Mouse (Mus musculus) midbrain, embryonic 13.5 days (tissue): Measurements from ENCODE around the gene Spaca1. TPM values are rescaled to one million over a fixed set of nuclear protein-coding genes. Genes with fewer than 3 reads are reported as not detected.
"Not testable (repeated sequence)": the region's sequence is repeated elsewhere in the genome, so short reads cannot be mapped to it uniquely, and the experiment has no call there.

Experiments used
- ATAC-seq: fragments of 200-750 bp; cut with Nextera tagmentation; 2 replicates; pipeline ENCODE4 v1.8.0; 2017; ENCODE audit warnings: mild to moderate bottlenecking, moderate TSS enrichment, moderate library complexity
- H3K27ac ChIP-seq: fragments of 300-500 bp; sonication (generic); 2 replicates; pipeline ENCODE4 v1.5.1; 2015; ENCODE audit warnings: inconsistent platforms, mild to moderate bottlenecking, moderate library complexity
- H3K27me3 ChIP-seq: fragments of 300-500 bp; sonication (generic); 2 replicates; pipeline ENCODE4 v1.6.1; 2015; ENCODE audit warnings: mild to moderate bottlenecking, inconsistent platforms
- H3K36me3 ChIP-seq: fragments of 300-500 bp; sonication (generic); 2 replicates; pipeline ENCODE4 v1.6.1; 2015; ENCODE audit warnings: mild to moderate bottlenecking, inconsistent platforms
- H3K4me1 ChIP-seq: fragments of 300-500 bp; sonication (generic); replicated peaks from 2 replicates; pipeline ENCODE4 v1.6.1; 2015; ENCODE audit warnings: inconsistent platforms
- H3K4me2 ChIP-seq: fragments of 300-500 bp; sonication (generic); replicated peaks from 2 replicates; pipeline ENCODE4 v1.6.1; 2015; ENCODE audit warnings: moderate library complexity, mild to moderate bottlenecking, inconsistent platforms
- H3K4me3 ChIP-seq: fragments of 300-500 bp; sonication (generic); replicated peaks from 2 replicates; pipeline ENCODE4 v1.5.1; 2015; ENCODE audit warnings: mild to moderate bottlenecking, inconsistent platforms
- H3K9ac ChIP-seq: fragments of 300-500 bp; sonication (generic); replicated peaks from 2 replicates; pipeline ENCODE4 v1.6.1; 2015; ENCODE audit warnings: mild to moderate bottlenecking, inconsistent platforms
- H3K9me3 ChIP-seq: fragments of 300-500 bp; sonication (generic); 2 replicates; pipeline ENCODE4 v1.6.1; 2016; ENCODE audit warnings: mild to moderate bottlenecking, inconsistent platforms
- WGBS: fragments of 180-500 bp; shearing (Covaris S2); methylation state at CpG from one replicate; pipeline ENCODE4 v1.1.7; 2015; 5-methylcytosine and 5-hydroxymethylcytosine counted together
- polyA plus RNA-seq: library from polyadenylated mRNA; unstranded; fragments of >200 nt; fragmentation: Nextera tagmentation; extraction: Ambion mirVana; gene quantifications from 2 replicates; pipeline ENCODE4 v1.2.1, GENCODE M21; 2015

Gene Spaca1
- polyA plus RNA-seq, result 1.1 and 1.5 TPM in 2 replicates

DNA sequence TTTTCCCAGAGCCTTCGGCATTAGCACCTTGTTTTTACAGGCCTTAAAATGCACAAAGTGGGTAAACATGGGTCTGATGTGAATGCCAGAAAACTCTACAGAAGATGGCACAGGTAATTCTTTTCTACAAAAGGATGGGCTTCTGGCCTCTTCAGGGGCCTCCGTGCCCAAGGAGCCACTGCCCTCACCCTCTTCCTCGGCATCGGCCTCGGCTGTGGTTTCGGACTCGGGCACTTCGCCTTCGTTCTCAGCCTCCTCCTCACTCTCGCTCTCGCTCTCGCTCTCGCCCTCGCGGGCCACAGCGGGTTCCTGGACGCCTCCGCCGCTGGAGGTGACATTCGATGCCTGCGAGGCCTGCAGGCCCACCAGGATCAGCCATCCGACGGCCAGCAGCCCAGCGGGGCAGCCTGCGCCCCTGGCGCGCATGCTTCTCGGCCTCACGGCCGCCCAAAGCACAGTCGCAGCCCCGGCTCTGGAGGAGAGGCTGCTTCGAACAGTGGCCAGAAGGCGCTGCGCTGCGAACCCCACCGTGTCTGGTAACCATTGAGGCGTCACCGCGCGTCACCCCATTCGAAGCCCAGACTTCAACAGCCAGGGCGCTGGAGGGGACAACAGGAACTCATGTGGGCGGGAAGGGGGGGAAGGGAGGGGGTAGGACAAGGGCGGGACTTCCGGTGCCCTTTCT lies at the start of gene Spaca1:
TSS of gene Spaca1 (minus strand) at position 621 of the 685 bp plus-strand sequence.
- no peak within 1 kb of the TSS for H3K27ac ChIP-seq
- WGBS, result 53% methylated on average over 46 of the region's 46 CpGs
- no peaks in the 10 kb centered on the region for H3K4me1 ChIP-seq
- H3K36me3 ChIP-seq, result no peaks in the 10 kb centered on the region
- peak within 1 kb of the TSS; percentile 56 for H3K9ac ChIP-seq
- ATAC-seq, result peak; percentile 40; the same call in 1 of the 2 replicates
- H3K4me3 ChIP-seq, result peak within 1 kb of the TSS; percentile 31
- no peaks in the 10 kb centered on the region for H3K27me3 ChIP-seq
- peak within 1 kb of the TSS; percentile 52 for H3K4me2 ChIP-seq
- H3K9me3 ChIP-seq, result no peaks in the 10 kb centered on the region; the same call in 1 of the 2 replicates

DNA sequence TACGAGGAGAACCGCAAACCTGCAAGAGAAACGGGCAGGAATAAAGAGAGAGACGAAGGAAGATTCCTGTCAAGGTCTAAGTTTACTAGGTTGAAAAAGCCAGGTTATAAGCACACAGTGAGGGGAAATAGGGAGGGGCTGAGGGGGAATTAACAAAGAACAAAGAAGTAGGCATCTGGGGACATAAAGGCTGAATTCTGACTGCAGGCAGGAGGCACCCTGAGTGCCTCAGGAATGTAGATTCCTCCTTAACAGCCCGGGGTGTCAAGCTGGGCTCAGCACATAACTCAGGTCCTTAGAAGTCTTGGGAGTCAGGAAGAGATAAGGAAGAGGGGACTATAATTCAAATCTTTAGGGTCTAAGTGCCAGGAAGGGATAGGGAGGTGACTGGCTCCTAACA lies 37.3 kb upstream of the Spaca1 start:
- H3K27me3 ChIP-seq, H3K4me2 ChIP-seq, H3K4me1 ChIP-seq, H3K4me3 ChIP-seq, H3K36me3 ChIP-seq, H3K9me3 ChIP-seq, ATAC-seq, H3K9ac ChIP-seq, H3K27ac ChIP-seq: not testable (repeated sequence)
- WGBS, result 92% methylated on average over 5 of the region's 5 CpGs

- WGBS, result 76% methylated on average over 3 of the region's 3 CpGs
- Histone ChIP-seq H3K4me1 (no peaks in the 10 kb centered on the region), H3K27me3 (no peaks in the 10 kb centered on the region), H3K9ac (no peak overlapping the region), H3K27ac (no peak overlapping the region), H3K36me3 (no peaks in the 10 kb centered on the region), H3K9me3 (no peaks in the 10 kb centered on the region), H3K4me2 (no peak overlapping the region), H3K4me3 (no peak overlapping the region)
- ATAC-seq, result no peak
These were observed 31.1 kb upstream of the Spaca1 start for GRCm38 (mm10) chr4:34081064-34081463.

DNA sequence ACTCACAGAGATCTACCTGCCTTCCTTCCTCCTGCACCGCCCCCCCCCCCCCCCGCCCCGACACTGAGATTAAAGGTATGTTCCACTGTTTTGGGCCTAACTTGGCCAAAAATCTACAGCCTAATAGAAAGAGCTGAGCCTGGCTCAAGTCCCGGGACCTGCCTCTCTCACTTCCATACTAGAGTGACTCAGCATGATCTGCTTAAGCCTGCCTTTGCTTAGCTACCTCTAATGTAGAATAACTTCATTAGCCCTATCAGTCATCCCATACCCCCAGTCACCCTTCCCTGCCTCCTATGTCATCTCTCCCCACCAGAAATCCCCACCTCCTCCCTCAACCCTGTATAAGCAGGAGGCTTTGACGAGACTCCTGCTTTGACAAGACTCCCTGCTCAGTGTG lies 19.0 kb upstream of the Spaca1 start:
- Histone ChIP-seq H3K27me3 (no peaks in the 10 kb centered on the region), H3K9me3 (no peaks in the 10 kb centered on the region), H3K36me3 (no peaks in the 10 kb centered on the region), H3K9ac (no peak overlapping the region), H3K27ac (no peak overlapping the region), H3K4me3 (no peak overlapping the region), H3K4me1 (no peaks in the 10 kb centered on the region), H3K4me2 (no peak overlapping the region)
- ATAC-seq, result no peak
- 74% methylated on average over 3 of the region's 5 CpGs for WGBS

GRCm38 (mm10) chr4:34058320-34058719 lies 8.3 kb upstream of the Spaca1 start:
- 82% methylated on average over 1 of the region's 1 CpGs for whole genome bisulfite sequencing

DNA sequence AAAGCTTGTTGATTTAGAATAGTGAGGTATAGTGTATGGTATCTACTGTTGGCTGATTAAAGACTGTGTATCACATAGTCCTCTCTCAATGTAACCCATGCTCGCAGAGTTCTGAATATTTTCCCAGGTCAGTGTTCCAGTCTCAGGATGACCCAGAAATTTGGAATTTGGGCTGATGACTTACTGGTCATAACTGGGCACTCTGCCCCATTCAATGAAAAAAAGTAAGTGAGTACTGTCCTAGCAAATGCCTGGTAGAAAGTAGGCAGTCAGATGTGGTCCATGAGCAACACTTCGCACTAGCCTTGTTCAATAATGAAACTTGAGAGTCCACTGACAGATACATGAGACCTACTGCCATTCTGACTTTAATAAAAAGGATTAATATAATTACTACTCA lies 23.2 kb downstream of the Spaca1 start:
- WGBS, result 94% methylated on average over 2 of the region's 2 CpGs
- H3K36me3 ChIP-seq, result no peaks in the 10 kb centered on the region
- no peaks in the 10 kb centered on the region for H3K4me1 ChIP-seq
- no peak overlapping the region for H3K4me3 ChIP-seq
- no peaks in the 10 kb centered on the region for H3K27me3 ChIP-seq
- H3K9ac ChIP-seq, result no peak overlapping the region
- H3K9me3 ChIP-seq, result no peaks in the 10 kb centered on the region
- no peak overlapping the region for H3K27ac ChIP-seq
- H3K4me2 ChIP-seq, result no peak overlapping the region
- ATAC-seq, result no peak

More at GRCm38 (mm10) chr4:34058320-34058719, 8.3 kb upstream of the Spaca1 start:
- H3K27me3 ChIP-seq, result no peaks in the 10 kb centered on the region
- ATAC-seq, result no peak
- no peak overlapping the region for H3K27ac ChIP-seq
- no peak overlapping the region for H3K9ac ChIP-seq
- H3K4me1 ChIP-seq, result no peaks in the 10 kb centered on the region
- H3K36me3 ChIP-seq, result no peaks in the 10 kb centered on the region
- no peaks in the 10 kb centered on the region; the same call in 1 of the 2 replicates for H3K9me3 ChIP-seq
- no peak overlapping the region for H3K4me2 ChIP-seq
- no peak overlapping the region for H3K4me3 ChIP-seq

DNA sequence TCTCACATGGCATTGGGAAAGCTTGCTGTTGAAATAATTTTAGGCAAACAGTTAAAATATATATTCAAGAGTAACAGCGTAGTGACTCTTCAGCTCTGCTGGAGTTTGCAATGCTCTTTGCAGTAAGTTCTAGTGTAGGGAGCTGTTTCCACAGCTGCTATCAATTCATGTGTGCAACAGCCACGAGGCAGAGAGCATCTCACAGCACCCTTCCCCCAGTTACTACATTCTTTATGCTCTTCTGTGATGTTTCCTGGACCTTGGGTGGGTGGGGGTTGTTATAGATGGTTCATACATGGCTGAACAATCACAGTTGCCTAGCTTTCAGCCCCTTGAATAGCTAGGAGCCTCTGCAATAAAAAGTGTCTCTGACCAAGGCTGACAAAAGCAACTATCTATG lies 28.5 kb downstream of the Spaca1 start:
- Histone ChIP-seq H3K4me1 (no peaks in the 10 kb centered on the region), H3K9ac (no peak overlapping the region), H3K9me3 (no peaks in the 10 kb centered on the region), H3K36me3 (no peaks in the 10 kb centered on the region), H3K27me3 (no peaks in the 10 kb centered on the region), H3K27ac (no peak overlapping the region), H3K4me3 (no peak overlapping the region), H3K4me2 (no peak overlapping the region)
- WGBS, result 53% methylated on average over 2 of the region's 2 CpGs
- ATAC-seq, result no peak

GRCm38 (mm10) chr4:33996382-33996781 lies 53.6 kb downstream of the Spaca1 start:
- no peak overlapping the region for H3K9ac ChIP-seq
- H3K4me1 ChIP-seq, result no peaks in the 10 kb centered on the region
- H3K4me3 ChIP-seq, result no peak overlapping the region
- no peak overlapping the region for H3K4me2 ChIP-seq
- no peaks in the 10 kb centered on the region for H3K36me3 ChIP-seq
- H3K9me3 ChIP-seq, result no peaks in the 10 kb centered on the region; the same call in 1 of the 2 replicates
- no peak for ATAC-seq
- no peaks in the 10 kb centered on the region for H3K27me3 ChIP-seq
- no peak overlapping the region for H3K27ac ChIP-seq

DNA sequence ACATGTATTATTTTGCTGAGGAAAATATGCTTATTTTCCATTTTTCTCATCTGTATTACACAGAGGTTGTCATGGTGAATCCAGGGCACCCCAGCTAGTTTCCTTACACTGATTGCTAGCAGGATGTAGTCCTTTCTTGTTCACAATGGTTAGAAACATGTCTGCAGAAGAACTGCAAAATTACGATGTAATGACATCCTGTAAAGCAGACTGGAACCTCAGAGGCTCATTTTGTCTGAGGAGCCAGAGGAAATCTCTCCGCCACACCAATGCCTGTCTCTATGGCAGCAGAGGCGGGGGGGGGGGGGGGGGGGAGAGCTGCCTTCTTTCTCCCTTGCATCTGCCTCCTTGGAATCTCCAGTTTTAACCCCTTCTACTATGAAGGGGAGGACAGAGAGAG lies 57.3 kb downstream of the Spaca1 start:
- Histone ChIP-seq H3K9me3 (no peaks in the 10 kb centered on the region), H3K9ac (no peak overlapping the region), H3K27me3 (no peaks in the 10 kb centered on the region), H3K4me2 (no peak overlapping the region), H3K4me3 (no peak overlapping the region), H3K4me1 (no peaks in the 10 kb centered on the region), H3K27ac (no peak overlapping the region), H3K36me3 (no peaks in the 10 kb centered on the region)
- no peak for ATAC-seq
- WGBS, result 29% methylated on average over 3 of the region's 3 CpGs

DNA sequence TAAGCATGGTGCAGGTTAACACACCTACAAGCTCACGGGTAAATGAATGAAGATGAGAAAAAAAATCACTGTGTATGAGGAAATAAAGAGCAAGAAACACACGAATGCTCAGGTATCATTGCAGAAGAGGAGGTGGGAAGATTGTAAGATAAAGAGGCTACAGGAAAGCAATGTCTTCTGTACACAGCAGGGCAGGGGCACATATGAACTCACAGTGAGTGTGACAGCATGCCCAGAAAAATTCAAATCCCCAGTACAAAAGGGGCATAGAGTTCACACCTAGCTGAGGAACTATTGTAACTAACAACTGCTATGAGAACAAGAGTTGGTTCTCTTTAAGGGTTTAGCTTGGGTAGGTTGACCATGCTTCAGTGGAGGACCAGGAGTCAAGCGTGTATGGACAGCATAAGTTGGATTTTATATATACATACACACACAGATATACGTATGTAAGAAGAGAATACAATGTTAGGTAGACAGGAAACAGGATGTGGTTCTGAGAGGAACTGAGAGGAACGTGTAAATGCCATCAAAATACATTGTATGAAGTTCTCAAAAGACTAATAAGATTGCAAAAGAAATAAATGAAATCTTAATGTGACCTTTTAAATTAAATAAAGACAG lies 61.4 kb downstream of the Spaca1 start:
- H3K4me3 ChIP-seq, result no peak overlapping the region
- H3K4me1 ChIP-seq, result no peaks in the 10 kb centered on the region
- no peak overlapping the region for H3K4me2 ChIP-seq
- no peaks in the 10 kb centered on the region for H3K36me3 ChIP-seq
- no peak overlapping the region for H3K27ac ChIP-seq
- H3K9ac ChIP-seq, result no peak overlapping the region
- 89% methylated on average over 5 of the region's 5 CpGs for WGBS
- no peaks in the 10 kb centered on the region for H3K27me3 ChIP-seq
- H3K9me3 ChIP-seq, result no peaks in the 10 kb centered on the region
- ATAC-seq, result no peak
